Mouse (Mus musculus) lung, postnatal 4 days (tissue): ENCODE data around the gene Ctnna2.
A peak's percentile ranks its signal among the peaks of the same experiment; 100 is the strongest.

ENCODE experiments used
- DNase-seq, 2 experiments: peaks; one replicate each; pipeline ENCODE4 v3.0.0; 2021

Ctnna2 gene

GRCm38 (mm10) chr6:77243541-77244231 lies 735.8 kb downstream of the Ctnna2 start:
- peak in 1 of 2 experiments; percentile 20 for DNase-seq

GRCm38 (mm10) chr6:77242601-77243406 lies 736.7 kb downstream of the Ctnna2 start, which contains the start of gene Lrrtm1:
Gene Lrrtm1 (plus strand): TSS chr6:77242689.
- DNase-seq: peak in 1 of 2 experiments; percentile 24

GRCm38 (mm10) chr6:77240426-77240825 lies 739.1 kb downstream of the Ctnna2 start:
- DNase-seq: no peak

GRCm38 (mm10) chr6:77222849-77223638 lies 756.5 kb downstream of the Ctnna2 start:
- no peak for DNase-seq

GRCm38 (mm10) chr6:77220776-77221175 lies 758.7 kb downstream of the Ctnna2 start:
- no peak for DNase-seq

GRCm38 (mm10) chr6:77218875-77219274 lies 760.6 kb downstream of the Ctnna2 start:
- no peak for DNase-seq

GRCm38 (mm10) chr6:77215322-77215721 lies 764.2 kb downstream of the Ctnna2 start:
- DNase-seq: no peak

GRCm38 (mm10) chr6:77213757-77214409 lies 765.6 kb downstream of the Ctnna2 start:
- DNase-seq: no peak

GRCm38 (mm10) chr6:77209929-77210328 lies 769.6 kb downstream of the Ctnna2 start:
- DNase-seq: no peak

- no peak for DNase-seq
Measured at GRCm38 (mm10) chr6:77209183-77209582, 770.3 kb downstream of the Ctnna2 start.

GRCm38 (mm10) chr6:77199375-77199774 lies 780.1 kb downstream of the Ctnna2 start:
- DNase-seq: no peak

GRCm38 (mm10) chr6:77196650-77197049 lies 782.8 kb downstream of the Ctnna2 start:
- DNase-seq: no peak

- no peak for DNase-seq
Measured at GRCm38 (mm10) chr6:77191635-77192034, 787.9 kb downstream of the Ctnna2 start.

GRCm38 (mm10) chr6:77188628-77189027 lies 790.9 kb downstream of the Ctnna2 start:
- no peak for DNase-seq

GRCm38 (mm10) chr6:77185751-77186150 lies 793.7 kb downstream of the Ctnna2 start:
- no peak for DNase-seq

GRCm38 (mm10) chr6:77184896-77185295 lies 794.6 kb downstream of the Ctnna2 start:
- no peak for DNase-seq

- DNase-seq: no peak
Measured at GRCm38 (mm10) chr6:77175764-77176163, 803.7 kb downstream of the Ctnna2 start.

- no peak for DNase-seq
Measured at GRCm38 (mm10) chr6:77157028-77157427, 822.5 kb downstream of the Ctnna2 start.

GRCm38 (mm10) chr6:77139306-77139920 lies 840.1 kb downstream of the Ctnna2 start:
- no peak for DNase-seq

GRCm38 (mm10) chr6:77120926-77121325 lies 858.6 kb downstream of the Ctnna2 start:
- no peak for DNase-seq

- DNase-seq: no peak
Measured at GRCm38 (mm10) chr6:77120510-77120909, 859.0 kb downstream of the Ctnna2 start.
